Mouse (Mus musculus): ENCODE measurements around the gene Gm20736.
"Not testable (repeated sequence)": the region's sequence is repeated elsewhere in the genome, so short reads cannot be mapped to it uniquely, and the experiment has no call there.

The Gm20736 gene

DNA sequence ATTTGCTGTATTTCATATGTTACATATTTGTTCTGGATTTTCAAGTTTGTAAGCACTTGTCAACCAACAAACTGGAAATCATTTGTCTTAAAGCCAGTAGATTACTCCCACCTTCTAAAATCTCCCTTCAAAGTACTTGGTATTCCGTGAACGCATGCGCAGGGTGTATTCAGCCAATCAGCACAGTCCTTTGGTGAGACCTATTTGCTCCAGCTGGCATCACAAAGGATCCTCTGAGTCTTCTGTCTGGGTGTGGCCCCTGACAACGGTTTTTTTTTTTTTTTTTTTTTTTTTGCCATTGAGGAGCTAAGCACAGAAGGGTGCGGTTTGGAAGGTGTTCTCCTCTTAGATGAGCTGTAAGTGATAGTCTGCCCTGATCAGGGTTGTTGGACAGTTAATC lies at the start of gene Gm20736:
TSS of gene Gm20736 (plus strand) at position 301 of the 400 bp plus-strand sequence.
- DNase-seq (ENCODE audit: low spot score): not testable (repeated sequence)

All from c-Kit-positive CD71-positive TER-119-positive erythroid progenitor cells, embryonic 14.5 days (primary cell).